Mouse (Mus musculus) spleen, adult 2 months (tissue): Measurements from ENCODE around the gene Atraid.

Experiments used
- CTCF ChIP-seq: fragments of 200-500 bp; IDR thresholded peaks from 2 replicates; pipeline ENCODE4 v1.5.1; 2011; ENCODE audit warnings: mild to moderate bottlenecking, inconsistent platforms; ENCODE audit not compliant: insufficient read depth, insufficient read length, insufficient replicate concordance; ENCODE audit errors: extremely low read depth
- POLR2A ChIP-seq: fragments of 200-500 bp; IDR thresholded peaks from 2 replicates; pipeline ENCODE4 v1.6.1; 2011; ENCODE audit warnings: low read depth, low read length, inconsistent platforms

DNA sequence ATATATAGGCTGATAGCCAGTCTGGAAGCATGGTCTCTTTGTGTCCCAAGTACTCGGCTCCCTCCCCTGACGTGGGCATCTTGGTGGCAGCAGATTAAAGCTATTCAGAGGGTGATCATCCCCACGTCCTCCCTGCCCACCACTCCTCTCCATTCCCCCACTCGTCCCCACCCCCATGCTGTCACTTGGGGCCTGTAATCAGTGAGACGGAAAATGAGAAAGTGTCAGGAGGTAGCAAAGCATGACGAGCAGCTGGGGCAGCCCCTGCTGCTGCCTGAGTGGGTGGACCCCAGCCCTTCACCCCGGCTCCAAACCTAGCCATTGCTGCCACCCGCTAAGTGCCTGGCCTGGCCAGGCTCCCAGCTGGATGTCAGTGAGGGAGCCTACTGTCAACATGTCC lies 35.8 kb downstream of the Atraid start:
- TF ChIP-seq CTCF, result no peak
- no peak for TF ChIP-seq POLR2A
